Comparison of ENCODE assay signal across 18 mouse cellular contexts in genomic region chr5:61035539-61036089, GRCm38 (mm10).
A peak's percentile ranks its signal among the peaks of the same experiment; 100 is the strongest.
DNase-seq lines count a peak whose midpoint lies in the region; ATAC-seq and TF ChIP-seq lines count a peak whose summit lies in the region.
"Had no signal": no experiment of that assay in that cellular context is flagged by ENCODE, and none has a peak within 500 bp of the region (broad histone marks: within the 10 kb centered on the region; RNA-seq: fewer than 3 reads in every experiment).

No protein-coding gene starts in this region.

- no peak overlapping the region for H3K27ac ChIP-seq in forebrain, embryonic 15.5 days (replicated peaks)
- no peak overlapping the region for H3K27ac ChIP-seq in forebrain, embryonic 10.5 days
- H3K27ac ChIP-seq in lung, embryonic 14.5 days (ENCODE audit: low read depth), result no peak overlapping the region
- no peak overlapping the region for H3K27ac ChIP-seq in midbrain, embryonic 16.5 days (ENCODE audit: low read length)
- H3K27ac ChIP-seq: liver, embryonic 12.5 days; stomach, embryonic 15.5 days had no signal

- no peaks in the 10 kb centered on the region for H3K36me3 ChIP-seq in forebrain, embryonic 15.5 days
- no peaks in the 10 kb centered on the region for H3K36me3 ChIP-seq in forebrain, embryonic 10.5 days (replicated peaks)
- no peaks in the 10 kb centered on the region for H3K36me3 ChIP-seq in lung, embryonic 14.5 days (ENCODE audit: insufficient read depth)
- no peaks in the 10 kb centered on the region for H3K36me3 ChIP-seq in midbrain, embryonic 16.5 days (ENCODE audit: control insufficient read depth, insufficient read depth, low read length)
- H3K36me3 ChIP-seq: liver, embryonic 12.5 days; stomach, embryonic 15.5 days had no signal

- no peaks in the 10 kb centered on the region for H3K27me3 ChIP-seq in forebrain, embryonic 15.5 days
- no peaks in the 10 kb centered on the region for H3K27me3 ChIP-seq in forebrain, embryonic 10.5 days (ENCODE audit: poor library complexity, severe bottlenecking)
- H3K27me3 ChIP-seq in lung, embryonic 14.5 days (ENCODE audit: insufficient read depth, low read length), result no peaks in the 10 kb centered on the region
- H3K27me3 ChIP-seq in midbrain, embryonic 16.5 days (ENCODE audit: control insufficient read depth, insufficient read depth, low read depth, low read length), result no peaks in the 10 kb centered on the region
- H3K27me3 ChIP-seq: liver, embryonic 12.5 days; Patski; stomach, embryonic 15.5 days had no signal

- H3K4me3 ChIP-seq in forebrain, embryonic 15.5 days, result no peak overlapping the region
- no peak overlapping the region for H3K4me3 ChIP-seq in forebrain, embryonic 10.5 days
- H3K4me3 ChIP-seq in lung, embryonic 14.5 days (ENCODE audit: low read depth, low read length), result no peak overlapping the region
- no peak overlapping the region for H3K4me3 ChIP-seq in lung, adult 2 months (replicated peaks; ENCODE audit: extremely low read depth, low read depth, low read length)
- no peak overlapping the region for H3K4me3 ChIP-seq in midbrain, embryonic 16.5 days (ENCODE audit: low read depth, low read length)
- H3K4me3 ChIP-seq: erythroblast, embryonic 14.5 days; liver, embryonic 12.5 days; stomach, embryonic 15.5 days had no signal

- ATAC-seq in forebrain, embryonic 15.5 days (replicated peaks), result peak; percentile 58
- no peak for ATAC-seq in lung, embryonic 14.5 days (ENCODE audit: insufficient read depth)
- ATAC-seq in midbrain, embryonic 16.5 days, result peak; percentile 73
- ATAC-seq: activated CD4-positive, CD25-positive, alpha-beta regulatory T cell, adult 4 months; liver, embryonic 12.5 days; lung, postnatal 0 days; Patski had no signal

- no peaks in the 10 kb centered on the region for H3K9me3 ChIP-seq in forebrain, embryonic 15.5 days
- H3K9me3 ChIP-seq in forebrain, embryonic 10.5 days, result no peaks in the 10 kb centered on the region
- no peaks in the 10 kb centered on the region for H3K9me3 ChIP-seq in lung, embryonic 14.5 days (ENCODE audit: low read depth, low read length)
- H3K9me3 ChIP-seq in midbrain, embryonic 16.5 days (replicated peaks; ENCODE audit: control insufficient read depth, low read length, poor library complexity, severe bottlenecking), result no peaks in the 10 kb centered on the region
- H3K9me3 ChIP-seq: liver, embryonic 12.5 days; stomach, embryonic 15.5 days had no signal

- TF ChIP-seq CTCF in lung, embryonic 14.5 days (IDR thresholded peaks at IDR 0.05; ENCODE audit: low read depth), result no peak
- no peak for TF ChIP-seq CTCF in lung, adult 2 months (IDR thresholded peaks at IDR 0.05; ENCODE audit: insufficient read depth, low read length)

- 48% methylated on average over 2 of the region's 2 CpGs for WGBS in forebrain, embryonic 15.5 days
- WGBS in forebrain, embryonic 10.5 days, result 90% methylated on average over 2 of the region's 2 CpGs
- WGBS in lung, embryonic 14.5 days, result 52% methylated on average over 2 of the region's 2 CpGs
- 49% methylated on average over 2 of the region's 2 CpGs for WGBS in lung, adult 2 months
- WGBS in midbrain, embryonic 16.5 days, result 44% methylated on average over 2 of the region's 2 CpGs

- no peak for DNase-seq in forebrain, embryonic 10.5 days (ENCODE audit: extremely low spot score, low spot score)
- peak; percentile 11 for DNase-seq in lung, embryonic 14.5 days
- DNase-seq in lung, adult 2 months, result no peak
- peak; percentile 50 for DNase-seq in brain, embryonic 18.5 days (ENCODE audit: low read depth, low spot score)
- DNase-seq in left cerebral cortex, adult 11 months (ENCODE audit: low spot score), result no peak
- DNase-seq: adrenal gland, postnatal 25 days; cerebellum, postnatal 36 days; kidney, adult 2 months; kidney, postnatal 14 days had no signal

- H3K9ac ChIP-seq in forebrain, embryonic 15.5 days (replicated peaks), result no peak overlapping the region
- no peak overlapping the region for H3K9ac ChIP-seq in lung, embryonic 14.5 days
- H3K9ac ChIP-seq in midbrain, embryonic 16.5 days (ENCODE audit: low read depth, low read length), result no peak overlapping the region
- H3K9ac ChIP-seq: liver, embryonic 12.5 days; stomach, embryonic 15.5 days had no signal

- H3K4me2 ChIP-seq in forebrain, embryonic 15.5 days (replicated peaks), result no peak overlapping the region
- no peak overlapping the region for H3K4me2 ChIP-seq in lung, embryonic 14.5 days
- no peak overlapping the region for H3K4me2 ChIP-seq in midbrain, embryonic 16.5 days (ENCODE audit: low read length)
- H3K4me2 ChIP-seq: heart, embryonic 11.5 days; liver, embryonic 12.5 days; stomach, embryonic 15.5 days had no signal

- no peak for TF ChIP-seq POLR2A in lung, adult 2 months (IDR thresholded peaks at IDR 0.05; ENCODE audit: borderline replicate concordance, extremely low read depth, low read depth, low read length)

- H3K4me1 ChIP-seq in forebrain, embryonic 15.5 days, result 0 out of 2 replicates have a peak, but pooled peaks cover 3% of the 10 kb centered on the region
- no peaks in the 10 kb centered on the region for H3K4me1 ChIP-seq in forebrain, embryonic 10.5 days
- no peaks in the 10 kb centered on the region for H3K4me1 ChIP-seq in lung, embryonic 14.5 days (ENCODE audit: insufficient read depth)
- H3K4me1 ChIP-seq in lung, adult 2 months (ENCODE audit: control insufficient read depth, insufficient read depth, low read length), result no peaks in the 10 kb centered on the region
- no peaks in the 10 kb centered on the region for H3K4me1 ChIP-seq in midbrain, embryonic 16.5 days (ENCODE audit: control insufficient read depth, insufficient read depth, low read length)
- H3K4me1 ChIP-seq: liver, embryonic 12.5 days; stomach, embryonic 15.5 days had no signal

Comparison
In these comparisons a context has a peak if more than half of its experiments do, and no peak if none do; other contexts are left out.
1. DNase-seq: peak in lung, embryonic 14.5 days (single experiment) and brain, embryonic 18.5 days (single experiment); none in forebrain, embryonic 10.5 days (single experiment), lung, adult 2 months (single experiment) and left cerebral cortex, adult 11 months (single experiment).